Mouse (Mus musculus) spleen, adult 12 weeks (tissue): ENCODE results near the gene Ptger4.

Source experiments
- DNase-seq: peaks from one replicate; pipeline ENCODE4 v3.0.0; 2022; ENCODE audit warnings: low spot score

Ptger4 gene

GRCm38 (mm10) chr15:5243959-5244905 lies at the start of gene Ptger4:
TSS of gene Ptger4 (minus strand) at chr15:5244187.
- peak; percentile 96 for DNase-seq

- DNase-seq: no peak
Measured at GRCm38 (mm10) chr15:5288412-5288811, 44.4 kb upstream of the Ptger4 start.

GRCm38 (mm10) chr15:5287072-5287471 lies 43.1 kb upstream of the Ptger4 start:
- no peak for DNase-seq

- no peak for DNase-seq
Measured at GRCm38 (mm10) chr15:5281316-5281715, 37.3 kb upstream of the Ptger4 start.

GRCm38 (mm10) chr15:5279831-5280230 lies 35.8 kb upstream of the Ptger4 start:
- DNase-seq: no peak

- DNase-seq: no peak
Measured at GRCm38 (mm10) chr15:5278525-5278924, 34.5 kb upstream of the Ptger4 start.

- no peak for DNase-seq
Measured at GRCm38 (mm10) chr15:5273981-5274380, 30.0 kb upstream of the Ptger4 start.

GRCm38 (mm10) chr15:5266095-5266494 lies 22.1 kb upstream of the Ptger4 start:
- DNase-seq: no peak

GRCm38 (mm10) chr15:5262874-5263504 lies 19.0 kb upstream of the Ptger4 start:
- DNase-seq: peak; percentile 3

- DNase-seq: no peak
Measured at GRCm38 (mm10) chr15:5262095-5262667, 18.2 kb upstream of the Ptger4 start.

GRCm38 (mm10) chr15:5261004-5261403 lies 17.0 kb upstream of the Ptger4 start:
- no peak for DNase-seq

- DNase-seq: no peak
Measured at GRCm38 (mm10) chr15:5260183-5260582, 16.2 kb upstream of the Ptger4 start.

GRCm38 (mm10) chr15:5250182-5250581 lies 6.2 kb upstream of the Ptger4 start:
- DNase-seq: no peak

GRCm38 (mm10) chr15:5243036-5243958 lies 690 bp downstream of the Ptger4 start:
- DNase-seq: peak; percentile 14

- DNase-seq: peak; percentile 32
Measured at GRCm38 (mm10) chr15:5242241-5243035, 1.5 kb downstream of the Ptger4 start.

- DNase-seq: peak; percentile 23
Measured at GRCm38 (mm10) chr15:5241304-5242201, 2.4 kb downstream of the Ptger4 start.

GRCm38 (mm10) chr15:5240360-5240759 lies 3.6 kb downstream of the Ptger4 start:
- no peak for DNase-seq

- DNase-seq: peak; percentile 11
Measured at GRCm38 (mm10) chr15:5239901-5240300, 4.1 kb downstream of the Ptger4 start.

- DNase-seq: no peak
Measured at GRCm38 (mm10) chr15:5239361-5239760, 4.6 kb downstream of the Ptger4 start.

- no peak for DNase-seq
Measured at GRCm38 (mm10) chr15:5238553-5238952, 5.4 kb downstream of the Ptger4 start.
